Mouse (Mus musculus): ENCODE measurements around the gene Ssbp4.

- TF ChIP-seq CTCF (IDR thresholded peaks at IDR 0.05; ENCODE audit: borderline replicate concordance, control insufficient read depth, extremely low read depth, insufficient read depth, low read length, poor library complexity) = no peak
- TF ChIP-seq POLR2A (IDR thresholded peaks at IDR 0.05; ENCODE audit: control insufficient read depth, extremely low read depth, insufficient read depth, low read length, poor library complexity) = no peak
These were observed 6.4 kb downstream of the Ssbp4 start for GRCm38 (mm10) chr8:70602139-70602811.
